Mouse (Mus musculus): ENCODE results near the gene Mbnl2.

The Mbnl2 gene

GRCm38 (mm10) chr14:120418964-120419363 is 143.5 kb downstream of the Mbnl2 start:
- DNase-seq (ENCODE audit: low spot score): no peak

- no peak for DNase-seq (ENCODE audit: low spot score)
Observed at GRCm38 (mm10) chr14:120428497-120428896, 153.0 kb downstream of the Mbnl2 start.

GRCm38 (mm10) chr14:120432773-120433172 is 157.3 kb downstream of the Mbnl2 start:
- DNase-seq (ENCODE audit: low spot score): no peak

- no peak for DNase-seq (ENCODE audit: low spot score)
Observed at GRCm38 (mm10) chr14:120433931-120434398, 158.5 kb downstream of the Mbnl2 start.

GRCm38 (mm10) chr14:120434831-120435230 is 159.4 kb downstream of the Mbnl2 start:
- DNase-seq (ENCODE audit: low spot score): no peak

GRCm38 (mm10) chr14:120440716-120441115 is 165.2 kb downstream of the Mbnl2 start:
- no peak for DNase-seq (ENCODE audit: low spot score)

- no peak for DNase-seq (ENCODE audit: low spot score)
Observed at GRCm38 (mm10) chr14:120441256-120441655, 165.8 kb downstream of the Mbnl2 start.

- DNase-seq (ENCODE audit: low spot score): no peak
Observed at GRCm38 (mm10) chr14:120441836-120442235, 166.4 kb downstream of the Mbnl2 start.

- DNase-seq (ENCODE audit: low spot score): no peak
Observed at GRCm38 (mm10) chr14:120454221-120454620, 178.8 kb downstream of the Mbnl2 start.

GRCm38 (mm10) chr14:120463938-120464727 is 188.7 kb downstream of the Mbnl2 start:
- DNase-seq (ENCODE audit: low spot score): no peak

GRCm38 (mm10) chr14:120466816-120467215 is 191.3 kb downstream of the Mbnl2 start:
- no peak for DNase-seq (ENCODE audit: low spot score)

- DNase-seq (ENCODE audit: low spot score): no peak
Observed at GRCm38 (mm10) chr14:120469126-120469790, 193.8 kb downstream of the Mbnl2 start.

- DNase-seq (ENCODE audit: low spot score): no peak
Observed at GRCm38 (mm10) chr14:120476186-120476697, 200.8 kb downstream of the Mbnl2 start.

- DNase-seq (ENCODE audit: low spot score): peak; percentile 98
Observed at GRCm38 (mm10) chr14:120477288-120477981, 202.0 kb downstream of the Mbnl2 start.

- peak; percentile 92 for DNase-seq (ENCODE audit: low spot score)
Observed at GRCm38 (mm10) chr14:120477982-120478568, 202.6 kb downstream of the Mbnl2 start, which contains the start of gene Rap2a. Gene Rap2a (plus strand): TSS chr14:120478444.

- DNase-seq (ENCODE audit: low spot score): no peak
Observed at GRCm38 (mm10) chr14:120478641-120479341, 203.3 kb downstream of the Mbnl2 start.

GRCm38 (mm10) chr14:120480341-120480900 is 205.0 kb downstream of the Mbnl2 start:
- DNase-seq (ENCODE audit: low spot score): no peak

GRCm38 (mm10) chr14:120480927-120481326 is 205.5 kb downstream of the Mbnl2 start:
- no peak for DNase-seq (ENCODE audit: low spot score)

Measured in urinary bladder, postnatal 25 days (tissue).